Mouse (Mus musculus) thymus, adult 2 months (tissue): ENCODE measurements around the gene Mypn.

Experiments
- CTCF ChIP-seq: fragments of 200-500 bp; IDR thresholded peaks from 2 replicates; pipeline ENCODE4 v1.5.1; 2012; ENCODE audit warnings: mild to moderate bottlenecking, control low read depth, low read length, moderate library complexity, borderline replicate concordance; ENCODE audit not compliant: control insufficient read depth, poor library complexity, insufficient read depth; ENCODE audit errors: extremely low read depth
- POLR2A ChIP-seq: fragments of 200-500 bp; IDR thresholded peaks from 2 replicates; pipeline ENCODE4 v1.6.1; 2012; ENCODE audit warnings: mild to moderate bottlenecking, low read length, control low read depth, moderate library complexity; ENCODE audit not compliant: control insufficient read depth, poor library complexity, insufficient read depth; ENCODE audit errors: extremely low read depth

DNA sequence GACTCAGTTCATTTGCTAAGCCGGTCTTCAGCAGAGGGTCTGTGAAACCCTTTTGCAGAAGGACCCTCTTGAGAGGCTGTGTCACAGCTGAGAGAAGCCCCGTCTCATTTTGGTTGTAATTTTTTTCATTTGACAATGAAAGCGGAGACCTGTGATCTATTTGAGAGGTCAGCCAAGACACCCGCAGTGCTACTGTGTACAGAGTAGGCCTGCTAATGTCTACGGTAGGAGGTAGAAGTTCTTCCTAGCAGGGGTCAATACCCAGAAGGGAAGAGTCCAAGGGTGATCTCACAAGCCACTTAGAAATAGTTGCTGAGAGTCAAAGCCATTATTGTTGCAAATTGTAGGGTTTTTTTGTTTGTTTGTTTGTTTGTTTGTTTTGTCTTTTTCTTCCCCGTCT lies 49.5 kb downstream of the Mypn start:
- no peak for TF ChIP-seq POLR2A
- TF ChIP-seq CTCF = no peak
